Mouse (Mus musculus): ENCODE measurements around the gene Stox2. TPM values are rescaled to one million over a fixed set of nuclear protein-coding genes. Genes with fewer than 3 reads are reported as not detected.

Stox2 gene
- polyA plus RNA-seq, 1 experiment from 2014 or later = 9.2 TPM

- no peak overlapping the region for H3K27ac ChIP-seq (ENCODE audit: low read length)
- no peaks in the 10 kb centered on the region for H3K27me3 ChIP-seq (ENCODE audit: control insufficient read depth, insufficient read depth, low read length)
- no peak overlapping the region for H3K4me2 ChIP-seq (ENCODE audit: low read depth, low read length)
- H3K9me3 ChIP-seq (replicated peaks; ENCODE audit: control insufficient read depth, low read length) = no peaks in the 10 kb centered on the region
- H3K9ac ChIP-seq (ENCODE audit: low read length) = no peak overlapping the region
- H3K4me3 ChIP-seq (replicated peaks; ENCODE audit: low read length) = no peak overlapping the region
- 69% methylated on average over 3 of the region's 3 CpGs for WGBS
- no peak for ATAC-seq (ENCODE audit: insufficient read depth, low FRiP score)
- H3K4me1 ChIP-seq (ENCODE audit: control insufficient read depth, insufficient read depth, low read length) = no peaks in the 10 kb centered on the region
- no peaks in the 10 kb centered on the region for H3K36me3 ChIP-seq (ENCODE audit: control insufficient read depth, insufficient read depth, low read length)
Measured at GRCm38 (mm10) chr8:47160688-47161087, 285.5 kb downstream of the Stox2 start.

- ATAC-seq (ENCODE audit: insufficient read depth, low FRiP score) = no peak
- Histone ChIP-seq H3K4me3 (replicated peaks; ENCODE audit: low read length) (no peak overlapping the region), H3K4me2 (ENCODE audit: low read depth, low read length) (no peak overlapping the region), H3K9ac (ENCODE audit: low read length) (no peak overlapping the region), H3K27ac (ENCODE audit: low read length) (no peak overlapping the region), H3K4me1 (ENCODE audit: control insufficient read depth, insufficient read depth, low read length) (no peaks in the 10 kb centered on the region), H3K9me3 (replicated peaks; ENCODE audit: control insufficient read depth, low read length) (peaks cover 7% of the 10 kb centered on the region; the same call in 1 of the 2 replicates), H3K36me3 (ENCODE audit: control insufficient read depth, insufficient read depth, low read length) (no peaks in the 10 kb centered on the region), H3K27me3 (ENCODE audit: control insufficient read depth, insufficient read depth, low read length) (no peaks in the 10 kb centered on the region)
- WGBS = 95% methylated on average over 2 of the region's 2 CpGs
Measured at GRCm38 (mm10) chr8:47154521-47154920, 291.6 kb downstream of the Stox2 start.

GRCm38 (mm10) chr8:47145258-47145657 lies 300.9 kb downstream of the Stox2 start:
- ATAC-seq (ENCODE audit: insufficient read depth, low FRiP score) = no peak
- Histone ChIP-seq H3K9ac (ENCODE audit: low read length) (no peak overlapping the region), H3K4me3 (replicated peaks; ENCODE audit: low read length) (no peak overlapping the region), H3K36me3 (ENCODE audit: control insufficient read depth, insufficient read depth, low read length) (no peaks in the 10 kb centered on the region), H3K9me3 (replicated peaks; ENCODE audit: control insufficient read depth, low read length) (no peaks in the 10 kb centered on the region), H3K27me3 (ENCODE audit: control insufficient read depth, insufficient read depth, low read length) (no peaks in the 10 kb centered on the region), H3K27ac (ENCODE audit: low read length) (no peak overlapping the region), H3K4me2 (ENCODE audit: low read depth, low read length) (no peak overlapping the region), H3K4me1 (ENCODE audit: control insufficient read depth, insufficient read depth, low read length) (no peaks in the 10 kb centered on the region)
- WGBS = 95% methylated on average over 9 of the region's 9 CpGs

GRCm38 (mm10) chr8:47136047-47136446 lies 310.1 kb downstream of the Stox2 start:
- peak overlapping the region; percentile 26 for H3K4me3 ChIP-seq (replicated peaks; ENCODE audit: low read length)
- 31% methylated on average over 5 of the region's 5 CpGs for WGBS
- no peak overlapping the region for H3K9ac ChIP-seq (ENCODE audit: low read length)
- no peak for ATAC-seq (ENCODE audit: insufficient read depth, low FRiP score)
- no peaks in the 10 kb centered on the region for H3K4me1 ChIP-seq (ENCODE audit: control insufficient read depth, insufficient read depth, low read length)
- H3K27me3 ChIP-seq (ENCODE audit: control insufficient read depth, insufficient read depth, low read length) = no peaks in the 10 kb centered on the region
- peak overlapping the region; percentile 40 for H3K4me2 ChIP-seq (ENCODE audit: low read depth, low read length)
- H3K36me3 ChIP-seq (ENCODE audit: control insufficient read depth, insufficient read depth, low read length) = no peaks in the 10 kb centered on the region
- H3K9me3 ChIP-seq (replicated peaks; ENCODE audit: control insufficient read depth, low read length) = no peaks in the 10 kb centered on the region
- H3K27ac ChIP-seq (ENCODE audit: low read length) = no peak overlapping the region

- H3K9ac ChIP-seq (ENCODE audit: low read length) = no peak overlapping the region
- H3K4me1 ChIP-seq (ENCODE audit: control insufficient read depth, insufficient read depth, low read length) = no peaks in the 10 kb centered on the region
- ATAC-seq (ENCODE audit: insufficient read depth, low FRiP score) = no peak
- no peaks in the 10 kb centered on the region for H3K36me3 ChIP-seq (ENCODE audit: control insufficient read depth, insufficient read depth, low read length)
- no peak overlapping the region for H3K27ac ChIP-seq (ENCODE audit: low read length)
- whole genome bisulfite sequencing = 8% methylated on average over 9 of the region's 9 CpGs
- H3K27me3 ChIP-seq (ENCODE audit: control insufficient read depth, insufficient read depth, low read length) = no peaks in the 10 kb centered on the region
- peak overlapping the region; percentile 40 for H3K4me2 ChIP-seq (ENCODE audit: low read depth, low read length)
- peak overlapping the region; percentile 26 for H3K4me3 ChIP-seq (replicated peaks; ENCODE audit: low read length)
- no peaks in the 10 kb centered on the region for H3K9me3 ChIP-seq (replicated peaks; ENCODE audit: control insufficient read depth, low read length)
Measured at GRCm38 (mm10) chr8:47135586-47135985, 310.6 kb downstream of the Stox2 start.

- peak overlapping the region; percentile 40 for H3K4me2 ChIP-seq (ENCODE audit: low read depth, low read length)
- no peaks in the 10 kb centered on the region for H3K4me1 ChIP-seq (ENCODE audit: control insufficient read depth, insufficient read depth, low read length)
- H3K27ac ChIP-seq (ENCODE audit: low read length) = no peak overlapping the region
- H3K27me3 ChIP-seq (ENCODE audit: control insufficient read depth, insufficient read depth, low read length) = no peaks in the 10 kb centered on the region
- WGBS = 48% methylated on average over 11 of the region's 11 CpGs
- H3K9ac ChIP-seq (ENCODE audit: low read length) = no peak overlapping the region
- no peak for ATAC-seq (ENCODE audit: insufficient read depth, low FRiP score)
- no peaks in the 10 kb centered on the region for H3K36me3 ChIP-seq (ENCODE audit: control insufficient read depth, insufficient read depth, low read length)
- H3K4me3 ChIP-seq (replicated peaks; ENCODE audit: low read length) = no peak overlapping the region
- H3K9me3 ChIP-seq (replicated peaks; ENCODE audit: control insufficient read depth, low read length) = no peaks in the 10 kb centered on the region
Measured at GRCm38 (mm10) chr8:47134736-47135135, 311.4 kb downstream of the Stox2 start.

- Histone ChIP-seq H3K36me3 (ENCODE audit: control insufficient read depth, insufficient read depth, low read length) (no peaks in the 10 kb centered on the region), H3K9me3 (replicated peaks; ENCODE audit: control insufficient read depth, low read length) (no peaks in the 10 kb centered on the region), H3K27me3 (ENCODE audit: control insufficient read depth, insufficient read depth, low read length) (no peaks in the 10 kb centered on the region), H3K4me1 (ENCODE audit: control insufficient read depth, insufficient read depth, low read length) (no peaks in the 10 kb centered on the region), H3K4me3 (replicated peaks; ENCODE audit: low read length) (no peak overlapping the region), H3K4me2 (ENCODE audit: low read depth, low read length) (no peak overlapping the region), H3K9ac (ENCODE audit: low read length) (no peak overlapping the region), H3K27ac (ENCODE audit: low read length) (no peak overlapping the region)
- 89% methylated on average over 3 of the region's 3 CpGs for WGBS
- no peak for ATAC-seq (ENCODE audit: insufficient read depth, low FRiP score)
Measured at GRCm38 (mm10) chr8:47133381-47133780, 312.8 kb downstream of the Stox2 start.

Other genes with a start within 250 kb of the Stox2 start
- gene Trappc11, start 87.1 kb upstream of the Stox2 start, polyA plus RNA-seq (2015; fragmentation: Nextera tagmentation; extraction: Ambion mirVana) = 30.0 and 30.5 TPM in 2 replicates
- 30.6 and 34.6 TPM in 2 replicates for gene Rwdd4a, start 87.3 kb upstream of the Stox2 start, polyA plus RNA-seq (2015; fragmentation: Nextera tagmentation; extraction: Ambion mirVana)
- gene Ing2, start 229.2 kb upstream of the Stox2 start, polyA plus RNA-seq (2015; fragmentation: Nextera tagmentation; extraction: Ambion mirVana) = 7.6 and 9.5 TPM in 2 replicates

Data from stomach, embryonic 16.5 days (tissue).